Mouse (Mus musculus) MEL (cell line): ENCODE results near the gene Fosl1. TPM values are rescaled to one million over a fixed set of nuclear protein-coding genes. Genes with fewer than 3 reads are reported as not detected.

Experiments used
- DNase-seq: peaks from one replicate; pipeline ENCODE4 v3.0.0; 2011; ENCODE audit warnings: low read depth, low spot score
- H3K27ac ChIP-seq: 2 replicates; pipeline ENCODE4 v1.5.1; 2012; ENCODE audit warnings: low read depth, mild to moderate bottlenecking, control low read depth, low read length, moderate library complexity; ENCODE audit not compliant: control insufficient read depth
- H3K27me3 ChIP-seq, 2 experiments: fragments of 150-350 bp in 1 of 2; sonication (generic) in 1 of 2; 2 replicates each; pipeline ENCODE4 v1.6.1; 2012; ENCODE audit warnings: low read length in 2 of 2, mild to moderate bottlenecking in 2 of 2, improper control_type of control experiment in 1 of 2, moderate library complexity in 1 of 2; ENCODE audit not compliant: insufficient read depth in 2 of 2, control insufficient read depth in 1 of 2
- H3K36me3 ChIP-seq, 2 experiments: 2 replicates each; pipeline ENCODE4 v1.6.1; 2012 to 2014; ENCODE audit warnings: low read length in 2 of 2, improper control_type of control experiment in 1 of 2, inconsistent platforms in 1 of 2, mild to moderate bottlenecking in 1 of 2; ENCODE audit not compliant: insufficient read depth in 2 of 2, control insufficient read depth in 1 of 2
- H3K4me1 ChIP-seq, 2 experiments: fragments of 150-350 bp in 1 of 2; sonication (generic) in 1 of 2; 2 replicates each; pipeline ENCODE4 v1.6.1; 2012; ENCODE audit warnings: low read length in 2 of 2, improper control_type of control experiment in 1 of 2, mild to moderate bottlenecking in 1 of 2; ENCODE audit not compliant: insufficient read depth in 2 of 2, control insufficient read depth in 1 of 2
- H3K4me3 ChIP-seq, 2 experiments: fragments of 150-350 bp in 1 of 2; sonication (generic) in 1 of 2; 2 replicates each; pipeline ENCODE4 v1.5.1; 2012; ENCODE audit warnings: low read depth in 2 of 2, low read length in 2 of 2, mild to moderate bottlenecking in 2 of 2, moderate library complexity in 2 of 2, control low read depth in 1 of 2, improper control_type of control experiment in 1 of 2; ENCODE audit not compliant: control insufficient read depth in 1 of 2, insufficient read depth in 1 of 2
- H3K79me2 ChIP-seq: 2 replicates; pipeline ENCODE4 v1.6.1; 2012; ENCODE audit warnings: mild to moderate bottlenecking, low read length, moderate library complexity; ENCODE audit not compliant: control insufficient read depth, poor library complexity, insufficient read depth
- H3K9ac ChIP-seq: 2 replicates; pipeline ENCODE4 v1.6.1; 2012; ENCODE audit warnings: low read depth, mild to moderate bottlenecking, control low read depth, low read length, moderate library complexity; ENCODE audit not compliant: control insufficient read depth, poor library complexity, severe bottlenecking
- H3K9me3 ChIP-seq: fragments of 150-350 bp; sonication (generic); replicated peaks from 2 replicates; pipeline ENCODE4 v1.6.1; 2012; ENCODE audit warnings: mild to moderate bottlenecking, low read length, improper control_type of control experiment, moderate library complexity; ENCODE audit not compliant: insufficient read depth
- BHLHE40 ChIP-seq: IDR thresholded peaks from 2 replicates; pipeline ENCODE4 v1.6.1; 2012; ENCODE audit warnings: low read depth, mild to moderate bottlenecking, inconsistent platforms, low read length, improper control_type of control experiment, borderline replicate concordance
- CHD1 ChIP-seq: IDR thresholded peaks from 2 replicates; pipeline ENCODE4 v1.6.1; 2012; ENCODE audit warnings: low read depth, mild to moderate bottlenecking, inconsistent platforms, low read length, improper control_type of control experiment
- GABPA ChIP-seq: IDR thresholded peaks from 2 replicates; pipeline ENCODE4 v1.6.1; 2012; ENCODE audit warnings: low read depth, mild to moderate bottlenecking, inconsistent platforms, low read length, improper control_type of control experiment, moderate library complexity
- HCFC1 ChIP-seq: IDR thresholded peaks from 2 replicates; pipeline ENCODE4 v1.6.1; 2012; ENCODE audit warnings: low read depth, mild to moderate bottlenecking, inconsistent platforms, low read length, improper control_type of control experiment, moderate library complexity
- MAZ ChIP-seq: IDR thresholded peaks from 2 replicates; pipeline ENCODE4 v1.6.1; 2012; ENCODE audit warnings: low read depth, mild to moderate bottlenecking, inconsistent platforms, low read length, improper control_type of control experiment
- MYB ChIP-seq: IDR thresholded peaks from 2 replicates; pipeline ENCODE4 v1.6.1; 2011; ENCODE audit warnings: mild to moderate bottlenecking, low read depth, low read length, improper control_type of control experiment
- NELFE ChIP-seq: IDR thresholded peaks from 2 replicates; pipeline ENCODE4 v1.6.1; 2011; ENCODE audit warnings: low read depth, low read length, improper control_type of control experiment
- POLR2AphosphoS5 ChIP-seq: IDR thresholded peaks from 2 replicates; pipeline ENCODE4 v1.6.1; 2012; ENCODE audit warnings: low read depth, borderline replicate concordance, mild to moderate bottlenecking, inconsistent platforms, low read length, moderate library complexity, mixed read lengths
- SIN3A ChIP-seq: IDR thresholded peaks from 2 replicates; pipeline ENCODE4 v1.6.1; 2012; ENCODE audit warnings: low read length, improper control_type of control experiment, inconsistent platforms
- TBP ChIP-seq: IDR thresholded peaks from 2 replicates; pipeline ENCODE4 v1.8.0; 2011; ENCODE audit warnings: low read depth, low read length, improper control_type of control experiment
- UBTF ChIP-seq: IDR thresholded peaks from 2 replicates; pipeline ENCODE4 v1.6.1; 2012; ENCODE audit warnings: low read depth, mild to moderate bottlenecking, inconsistent platforms, low read length, improper control_type of control experiment, moderate library complexity, borderline replicate concordance; ENCODE audit not compliant: insufficient read depth
- ZC3H11A ChIP-seq: IDR thresholded peaks from 2 replicates; pipeline ENCODE4 v1.6.1; 2012; ENCODE audit warnings: low read depth, mild to moderate bottlenecking, inconsistent platforms, low read length, improper control_type of control experiment
- ZMIZ1 ChIP-seq: IDR thresholded peaks from 2 replicates; pipeline ENCODE4 v1.6.1; 2012; ENCODE audit warnings: low read depth, mild to moderate bottlenecking, inconsistent platforms, low read length, improper control_type of control experiment, moderate library complexity
- polyA plus RNA-seq, 2 experiments: library from polyadenylated mRNA; stranded (reverse) in 1 of 2; unstranded in 1 of 2; fragments of >175 nt in 1 of 2; fragments of >200 nt in 1 of 2; gene quantifications; 2 replicates each; pipeline versions ENCODE4 v1.2.1 to v1.2.4; 2012; ENCODE audit warnings: low replicate concordance in 2 of 2, low read depth in 1 of 2; ENCODE audit not compliant: insufficient read length in 2 of 2, insufficient read depth in 1 of 2, missing spikeins in 1 of 2
- total RNA-seq: library from RNA; depleted of rRNA; stranded (reverse); fragments of 300-350 nt; gene quantifications from 2 replicates; pipeline ENCODE4 v1.2.3, GENCODE M21; 2012

Fosl1 gene
- total and polyA plus RNA-seq, 3 experiments = 2.0 to 3.1 TPM; not detected in 1

DNA sequence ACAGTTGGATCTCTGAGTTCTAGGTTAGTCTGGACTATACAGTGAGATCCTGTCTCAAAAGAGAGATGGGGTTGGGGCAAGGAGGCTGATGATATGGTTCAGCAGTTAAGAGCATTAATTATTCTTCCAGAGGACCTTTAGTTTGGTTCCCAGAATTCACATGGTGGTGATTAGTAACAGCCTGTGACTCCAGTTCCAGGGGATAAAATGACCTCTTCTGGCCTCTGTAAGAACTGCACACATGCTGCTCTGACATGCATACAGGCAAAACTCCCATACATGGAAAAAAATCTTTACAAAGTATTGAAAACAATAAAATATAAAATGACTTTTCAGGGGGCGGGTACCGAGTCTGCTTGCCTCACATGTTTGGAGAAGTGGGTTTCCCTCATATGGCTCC lies 19.3 kb upstream of the Fosl1 start (continued):
- TF ChIP-seq TBP = 0 out of 2 replicates have a peak, but pooled peaks have one; percentile 11
- TF ChIP-seq, all 39 proteins: peak for 7

DNA sequence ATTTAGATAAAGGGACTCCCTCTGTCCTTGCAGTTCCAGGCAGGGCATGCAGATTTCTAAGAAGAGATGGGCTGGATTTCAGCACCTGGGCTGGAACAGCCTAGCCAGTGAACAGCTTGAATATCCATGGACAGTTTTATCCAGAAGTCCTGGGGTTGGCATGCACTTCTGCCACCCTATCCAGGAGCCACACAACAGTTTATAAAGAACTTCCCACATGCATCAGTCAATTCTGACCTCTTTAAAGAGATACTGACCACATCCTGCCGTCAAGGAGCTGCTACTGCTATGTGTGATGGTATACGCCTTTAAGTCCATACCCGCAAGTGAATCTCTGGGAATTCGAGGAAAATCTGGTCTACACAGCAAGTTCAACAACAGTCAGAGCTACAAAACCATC lies 18.1 kb upstream of the Fosl1 start:
- Histone ChIP-seq H3K36me3 (peaks cover 0 to 9% of the 10 kb centered on the region in 2 experiments; a peak in 2 of 4 replicates), H3K9ac (no peak overlapping the region), H3K4me1 (peaks cover 5 to 21% of the 10 kb centered on the region in 2 experiments), H3K27ac (no peak overlapping the region), H3K9me3 (no peaks in the 10 kb centered on the region), H3K79me2 (peaks cover 17% of the 10 kb centered on the region), H3K27me3 (no peaks in the 10 kb centered on the region), H3K4me3 (no peak overlapping the region)
- no peak for TF ChIP-seq ZC3H11A
- TF ChIP-seq GABPA = no peak
- no peak for TF ChIP-seq POLR2AphosphoS5
- TF ChIP-seq ZMIZ1 = no peak
- TF ChIP-seq SIN3A = no peak
- no peak for TF ChIP-seq BHLHE40
- TF ChIP-seq UBTF = no peak
- TF ChIP-seq MAZ = no peak
- no peak for TF ChIP-seq NELFE
- TF ChIP-seq MYB = no peak
- DNase-seq = no peak

DNA sequence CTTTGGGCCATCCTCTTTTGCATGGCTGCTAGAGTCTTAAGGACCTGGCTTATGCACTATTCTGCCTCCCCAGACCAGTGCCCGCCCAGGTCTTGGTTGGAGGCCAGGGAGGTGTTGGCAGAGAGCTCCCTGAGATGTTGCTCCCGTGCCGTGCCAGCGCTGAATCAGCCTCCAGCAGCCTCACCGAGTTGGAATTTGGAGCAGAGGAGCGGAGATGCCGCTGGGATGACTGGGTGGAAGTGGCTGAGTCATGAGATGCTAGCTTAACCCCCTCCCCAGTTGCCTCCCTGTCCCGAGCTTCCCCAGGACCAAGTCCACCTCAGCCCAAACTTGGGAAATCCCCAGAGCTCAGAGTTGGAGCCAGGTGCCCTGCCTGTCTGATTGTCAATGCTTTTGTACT lies 17.5 kb upstream of the Fosl1 start:
- H3K27ac ChIP-seq = no peak overlapping the region
- H3K27me3 ChIP-seq = no peaks in the 10 kb centered on the region
- no peak overlapping the region for H3K4me3 ChIP-seq
- H3K9ac ChIP-seq = no peak overlapping the region
- H3K36me3 ChIP-seq = peaks cover 0 to 9% of the 10 kb centered on the region in 2 experiments; a peak in 2 of 4 replicates
- DNase-seq = no peak
- H3K9me3 ChIP-seq = no peaks in the 10 kb centered on the region
- H3K79me2 ChIP-seq = peaks cover 14% of the 10 kb centered on the region
- TF ChIP-seq MYB = no peak
- no peak for TF ChIP-seq POLR2AphosphoS5
- no peak for TF ChIP-seq CHD1
- TF ChIP-seq HCFC1 = no peak
- H3K4me1 ChIP-seq = peaks cover 5 to 23% of the 10 kb centered on the region in 2 experiments
